In genomic region chr16:44016164-44016563, GRCm38 (mm10) we compare ENCODE assay signal across 7 mouse cellular contexts. TPM values are rescaled to one million over a fixed set of nuclear protein-coding genes. Genes with fewer than 3 reads are reported as not detected.
DNase-seq lines count a peak whose midpoint lies in the region; ATAC-seq and TF ChIP-seq lines count a peak whose summit lies in the region.

No protein-coding gene starts in this region.

- ATAC-seq in hindbrain, postnatal 0 days: no peak
- ATAC-seq in liver, embryonic 12.5 days: peak; percentile 45

- H3K4me3 ChIP-seq in embryonic facial prominence, embryonic 10.5 days: peak overlapping the region; percentile 40
- H3K4me3 ChIP-seq in hindbrain, postnatal 0 days (ENCODE audit: low read length): no peak overlapping the region
- peak overlapping the region; percentile 47 for H3K4me3 ChIP-seq in liver, embryonic 12.5 days

- H3K4me1 ChIP-seq in embryonic facial prominence, embryonic 10.5 days: 0 out of 2 replicates have a peak, but pooled peaks cover 5% of the 10 kb centered on the region
- no peaks in the 10 kb centered on the region for H3K4me1 ChIP-seq in hindbrain, postnatal 0 days (ENCODE audit: insufficient read depth, low read length)
- peaks cover 55% of the 10 kb centered on the region for H3K4me1 ChIP-seq in liver, embryonic 12.5 days

- no peak overlapping the region for H3K9ac ChIP-seq in hindbrain, postnatal 0 days (replicated peaks; ENCODE audit: low read length)
- peak overlapping the region; percentile 44 for H3K9ac ChIP-seq in liver, embryonic 12.5 days

- 15% methylated on average over 11 of the region's 11 CpGs for WGBS in embryonic facial prominence, embryonic 10.5 days
- 25% methylated on average over 11 of the region's 11 CpGs for WGBS in hindbrain, postnatal 0 days
- 5% methylated on average over 11 of the region's 11 CpGs for WGBS in liver, embryonic 12.5 days (ENCODE audit: insufficient replicate concordance)

- no peak overlapping the region for H3K27ac ChIP-seq in embryonic facial prominence, embryonic 10.5 days (replicated peaks)
- H3K27ac ChIP-seq in hindbrain, postnatal 0 days: no peak overlapping the region
- peak overlapping the region; percentile 2; the same call in 1 of the 2 replicates for H3K27ac ChIP-seq in liver, embryonic 12.5 days

- no peak for TF ChIP-seq CTCF in hindbrain, postnatal 0 days (IDR thresholded peaks at IDR 0.05; ENCODE audit: low read depth)

- H3K27me3 ChIP-seq in embryonic facial prominence, embryonic 10.5 days (replicated peaks; ENCODE audit: low read depth, poor library complexity, severe bottlenecking): no peaks in the 10 kb centered on the region
- H3K27me3 ChIP-seq in hindbrain, postnatal 0 days (ENCODE audit: insufficient read depth, low read length): no peaks in the 10 kb centered on the region
- H3K27me3 ChIP-seq in liver, embryonic 12.5 days (replicated peaks): no peaks in the 10 kb centered on the region

- no peaks in the 10 kb centered on the region for H3K36me3 ChIP-seq in embryonic facial prominence, embryonic 10.5 days (replicated peaks)
- no peaks in the 10 kb centered on the region for H3K36me3 ChIP-seq in hindbrain, postnatal 0 days (ENCODE audit: insufficient read depth, low read length)
- H3K36me3 ChIP-seq in liver, embryonic 12.5 days: no peaks in the 10 kb centered on the region

- DNase-seq in ZHBTc4 (ENCODE audit: low read depth, low spot score): peak; percentile 67
- peak; percentile 44 for DNase-seq in embryonic facial prominence, embryonic 10.5 days (ENCODE audit: low spot score)
- no peak for DNase-seq in hindbrain, postnatal 0 days (ENCODE audit: low spot score)
- DNase-seq in retina, embryonic 14.5 days (ENCODE audit: low spot score): peak; percentile 12
- DNase-seq in cerebellum, adult 9-10 months: no peak
- no peak for DNase-seq in cerebellum, postnatal 4 days (ENCODE audit: low spot score in 2 of 2)

- H3K4me2 ChIP-seq in hindbrain, postnatal 0 days (ENCODE audit: low read depth, low read length): peak overlapping the region; percentile 17; the same call in 1 of the 2 replicates
- peak overlapping the region; percentile 62 for H3K4me2 ChIP-seq in liver, embryonic 12.5 days

- H3K9me3 ChIP-seq in embryonic facial prominence, embryonic 10.5 days: no peaks in the 10 kb centered on the region
- H3K9me3 ChIP-seq in hindbrain, postnatal 0 days (ENCODE audit: low read length): no peaks in the 10 kb centered on the region
- H3K9me3 ChIP-seq in liver, embryonic 12.5 days (replicated peaks): no peaks in the 10 kb centered on the region

RNA-seq across cellular contexts. Expression of gene Zdhhc23, which starts 36.6 kb away (rescaled TPM):
- polyA plus RNA-seq in embryonic facial prominence, embryonic 10.5 days (2016; fragmentation: Nextera tagmentation; extraction: Ambion mirVana): 0.50 and 0.59 TPM in 2 replicates
- 4.8 and 7.0 TPM in 2 replicates for total RNA-seq in hindbrain, postnatal 0 days (2014; rRNA removed)
- 2.2 and 2.7 TPM in 2 replicates for polyA plus RNA-seq in hindbrain, postnatal 0 days (2015; fragmentation: Nextera tagmentation; extraction: Ambion mirVana)
- 0.48 and 0.66 TPM in 2 replicates for polyA plus RNA-seq in liver, embryonic 12.5 days (2016; fragmentation: Nextera tagmentation; extraction: Ambion mirVana)

RNA-seq across cellular contexts. Expression of gene Gramd1c, which starts 47.0 kb away (rescaled TPM):
- 3.3 and 3.8 TPM in 2 replicates for polyA plus RNA-seq in embryonic facial prominence, embryonic 10.5 days (2016; fragmentation: Nextera tagmentation; extraction: Ambion mirVana)
- total RNA-seq in hindbrain, postnatal 0 days (2014; rRNA removed): 0.63 and 1.0 TPM in 2 replicates
- 2.3 and 2.6 TPM in 2 replicates for polyA plus RNA-seq in hindbrain, postnatal 0 days (2015; fragmentation: Nextera tagmentation; extraction: Ambion mirVana)
- polyA plus RNA-seq in liver, embryonic 12.5 days (2016; fragmentation: Nextera tagmentation; extraction: Ambion mirVana): 3.4 and 3.7 TPM in 2 replicates

Comparison
In these comparisons a context has a peak if more than half of its experiments do, and no peak if none do; other contexts are left out.
1. DNase-seq: peak in ZHBTc4 (single experiment), embryonic facial prominence, embryonic 10.5 days (single experiment) and retina, embryonic 14.5 days (single experiment); none in hindbrain, postnatal 0 days (single experiment), cerebellum, adult 9-10 months (single experiment) and cerebellum, postnatal 4 days (0 of 2).